Mouse (Mus musculus) bone marrow macrophage, adult 2 months (primary cell): Measurements from ENCODE around the gene Gm26741. TPM values are rescaled to one million over a fixed set of nuclear protein-coding genes. Genes with fewer than 3 reads are reported as not detected.

Source experiments
- H3K27ac ChIP-seq: 2 replicates; pipeline ENCODE4 v1.5.1; 2012; ENCODE audit warnings: low read depth, low read length; ENCODE audit not compliant: insufficient read depth
- H3K4me1 ChIP-seq: 2 replicates; pipeline ENCODE4 v1.6.1; 2012; ENCODE audit warnings: low read length; ENCODE audit not compliant: control insufficient read depth, insufficient read depth
- H3K4me3 ChIP-seq: 2 replicates; pipeline ENCODE4 v1.5.1; 2012; ENCODE audit warnings: mild to moderate bottlenecking, low read length, moderate library complexity; ENCODE audit not compliant: insufficient read depth
- CTCF ChIP-seq: IDR thresholded peaks from 2 replicates; pipeline ENCODE4 v1.5.1; 2012; ENCODE audit warnings: low read depth, mild to moderate bottlenecking, low read length, moderate library complexity
- POLR2A ChIP-seq: IDR thresholded peaks from 2 replicates; pipeline ENCODE4 v1.6.1; 2012; ENCODE audit warnings: mild to moderate bottlenecking, low read depth, low read length, borderline replicate concordance
- polyA plus RNA-seq: library from polyadenylated mRNA; stranded (reverse); fragments of >200 nt; gene quantifications from 2 replicates; pipeline ENCODE4 v1.2.4, GENCODE M21; 2012; ENCODE audit not compliant: missing spikeins, insufficient read depth, insufficient read length

The Gm26741 gene
- polyA plus RNA-seq, 1 experiment: not detected

- no peak overlapping the region for H3K4me3 ChIP-seq
- peaks cover 10% of the 10 kb centered on the region for H3K4me1 ChIP-seq
- no peak overlapping the region for H3K27ac ChIP-seq
- TF ChIP-seq POLR2A (no peak), CTCF (no peak)
Measured at GRCm38 (mm10) chr10:52373834-52374233, 15.3 kb downstream of the Gm26741 start.

GRCm38 (mm10) chr10:52374651-52375050, 16.1 kb downstream of the Gm26741 start:
- H3K4me3 ChIP-seq: no peak overlapping the region
- H3K4me1 ChIP-seq: peaks cover 10% of the 10 kb centered on the region
- no peak for TF ChIP-seq POLR2A
- no peak for TF ChIP-seq CTCF
- no peak overlapping the region for H3K27ac ChIP-seq

DNA sequence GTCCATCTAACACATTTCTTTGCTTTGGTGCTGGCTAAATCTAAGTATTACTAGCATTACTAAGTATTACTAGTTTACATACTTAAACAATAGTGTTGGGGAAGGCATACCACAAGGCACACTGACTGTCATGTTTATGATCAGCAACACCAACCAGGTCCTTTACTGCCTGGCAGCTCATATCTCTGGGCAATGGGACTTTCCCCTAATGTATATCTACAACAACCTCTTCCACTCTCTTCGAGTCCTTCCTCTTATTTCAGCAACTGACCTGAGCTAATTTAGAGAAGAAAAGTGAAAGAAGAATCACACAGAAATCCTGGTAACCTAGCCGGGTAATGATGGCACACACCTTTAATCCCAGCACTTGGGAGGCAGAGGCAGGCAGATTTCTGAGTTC, 17.9 kb downstream of the Gm26741 start:
- H3K4me1 ChIP-seq: peaks cover 10% of the 10 kb centered on the region
- TF ChIP-seq POLR2A: no peak
- TF ChIP-seq CTCF: no peak
- no peak overlapping the region for H3K4me3 ChIP-seq
- no peak overlapping the region for H3K27ac ChIP-seq

- Histone ChIP-seq H3K27ac (no peak overlapping the region), H3K4me3 (no peak overlapping the region), H3K4me1 (peaks cover 11% of the 10 kb centered on the region)
- no peak for TF ChIP-seq CTCF
- TF ChIP-seq POLR2A: no peak
Measured at GRCm38 (mm10) chr10:52377813-52378212, 19.2 kb downstream of the Gm26741 start.

- Histone ChIP-seq H3K27ac (peak overlapping the region; percentile 25; the same call in 1 of the 2 replicates), H3K4me1 (peaks cover 11% of the 10 kb centered on the region), H3K4me3 (peak overlapping the region; percentile 64)
- TF ChIP-seq POLR2A: no peak
- no peak for TF ChIP-seq CTCF
Measured at GRCm38 (mm10) chr10:52381321-52381801, 22.8 kb downstream of the Gm26741 start.

- no peak for TF ChIP-seq CTCF
- peaks cover 10% of the 10 kb centered on the region for H3K4me1 ChIP-seq
Measured at GRCm38 (mm10) chr10:52381845-52382591, 23.5 kb downstream of the Gm26741 start, which contains the start of gene Gopc. Gopc (minus strand) TSS chr10:52382124.

DNA sequence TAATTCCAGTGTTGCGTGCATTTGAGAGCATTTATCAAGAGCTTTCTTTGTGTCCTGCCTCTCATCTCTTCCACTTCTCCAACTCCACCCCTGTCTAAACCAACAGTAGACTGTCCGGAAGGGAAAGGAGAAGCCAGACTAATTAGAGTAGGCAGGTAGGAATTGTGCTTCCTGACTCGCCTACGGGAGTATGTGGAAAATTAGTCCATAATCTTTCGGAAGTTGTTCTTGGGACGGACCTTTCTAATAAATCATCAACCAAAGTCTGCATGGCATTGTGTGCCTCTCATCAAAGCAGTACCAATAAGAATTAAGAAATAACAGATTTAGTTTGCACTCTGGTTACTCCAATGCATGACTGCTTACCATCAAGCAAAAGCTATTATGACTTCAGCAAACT, 24.5 kb downstream of the Gm26741 start:
- Histone ChIP-seq H3K4me3 (peak overlapping the region; percentile 79), H3K27ac (no peak overlapping the region), H3K4me1 (peaks cover 8% of the 10 kb centered on the region)
- TF ChIP-seq POLR2A (no peak), CTCF (no peak)

More at GRCm38 (mm10) chr10:52381845-52382591, 23.5 kb downstream of the Gm26741 start, which contains the start of gene Gopc:
- Histone ChIP-seq H3K27ac (peak within 1 kb of the TSS; percentile 92), H3K4me3 (peak within 1 kb of the TSS; percentile 79)

- H3K27ac ChIP-seq: no peak overlapping the region
- no peak for TF ChIP-seq CTCF
- H3K4me3 ChIP-seq: no peak overlapping the region
- H3K4me1 ChIP-seq: peaks cover 6% of the 10 kb centered on the region
Measured at GRCm38 (mm10) chr10:52383522-52383921, 25.0 kb downstream of the Gm26741 start.

DNA sequence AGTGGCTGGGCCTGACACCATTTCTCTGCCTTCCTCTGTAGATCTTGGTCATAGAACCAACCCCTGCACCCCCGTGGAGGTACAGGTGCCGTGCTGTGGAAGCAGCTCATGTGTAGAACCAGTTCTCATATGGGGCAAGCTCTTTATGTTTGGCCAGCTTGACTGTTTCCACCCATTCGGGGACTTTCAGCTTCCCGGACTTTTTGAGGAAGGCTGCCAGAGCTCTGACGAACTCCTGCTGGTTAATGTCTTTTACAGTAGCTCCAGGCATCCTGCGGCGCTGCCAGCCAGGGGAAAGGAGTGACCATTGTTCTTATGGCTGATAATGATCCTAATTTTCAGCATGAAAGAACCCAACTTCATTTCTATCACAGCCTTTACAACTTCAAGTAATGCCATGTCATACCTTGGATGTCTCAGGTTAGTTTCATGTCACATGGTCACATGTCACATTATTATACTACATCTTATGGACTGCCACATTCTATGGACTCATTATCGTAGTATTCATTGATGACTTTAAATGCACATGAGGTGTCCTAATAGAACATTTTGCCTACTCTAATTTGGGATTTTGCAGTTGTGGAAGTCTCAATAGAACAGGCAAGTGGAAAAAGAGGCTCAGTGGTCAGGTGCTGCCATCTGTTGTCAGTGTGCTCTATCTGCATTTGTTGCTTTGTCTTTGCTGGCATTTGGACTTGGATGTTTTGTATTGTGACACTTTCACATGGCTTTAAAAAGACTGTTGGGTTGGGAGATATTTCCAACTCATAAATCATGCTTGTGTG, 26.4 kb downstream of the Gm26741 start:
- Histone ChIP-seq H3K27ac (no peak overlapping the region), H3K4me1 (peaks cover 4% of the 10 kb centered on the region)
- TF ChIP-seq CTCF (no peak), POLR2A (no peak)

DNA sequence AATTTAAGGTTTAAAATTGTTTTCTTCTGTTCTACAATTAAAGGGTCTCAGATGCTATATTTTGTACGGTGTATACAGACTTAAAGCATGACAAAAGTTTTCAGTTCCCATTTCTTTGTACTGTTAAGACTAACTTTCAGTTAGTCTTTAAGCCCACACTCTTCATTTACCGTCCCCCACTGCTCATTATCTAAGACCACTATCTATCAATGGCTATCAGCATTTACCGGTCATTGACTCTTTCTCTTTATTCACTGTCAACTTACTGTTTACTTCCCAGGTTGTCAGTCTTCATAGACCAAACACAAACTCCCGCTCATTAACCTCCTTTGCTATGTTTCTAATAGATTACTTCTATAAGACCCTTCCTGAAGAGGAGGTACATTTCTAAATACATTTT, 28.6 kb downstream of the Gm26741 start:
- TF ChIP-seq CTCF: no peak
- no peak for TF ChIP-seq POLR2A
- Histone ChIP-seq H3K4me3 (no peak overlapping the region), H3K27ac (no peak overlapping the region), H3K4me1 (peaks cover 4% of the 10 kb centered on the region)

More for the DNA sequence above, 26.4 kb downstream of the Gm26741 start:
- no peak overlapping the region for H3K4me3 ChIP-seq

DNA sequence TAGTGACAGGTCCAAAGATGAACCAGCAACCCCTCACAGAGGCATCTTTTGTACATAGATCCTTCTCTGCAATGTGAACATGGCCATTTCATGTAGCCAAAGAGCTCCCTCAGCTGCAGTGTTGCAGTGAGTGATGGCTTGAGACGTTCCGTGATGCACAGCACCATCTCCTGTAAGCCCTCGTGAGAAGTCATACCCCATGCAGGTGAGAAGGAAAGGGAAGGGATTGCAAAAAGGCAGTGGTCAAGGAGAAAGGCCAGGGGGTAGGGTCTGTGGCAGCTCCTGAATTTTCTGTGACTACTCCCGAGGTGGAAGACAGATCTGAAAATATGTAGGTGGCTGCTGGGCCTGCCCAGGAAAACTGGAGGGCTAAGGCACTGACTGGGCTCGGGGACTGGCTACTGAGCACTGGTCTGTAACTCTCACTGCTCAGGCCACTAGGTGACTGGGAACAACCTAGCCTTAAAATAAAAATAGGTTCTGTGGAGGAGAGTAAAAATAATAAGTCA, 30.4 kb downstream of the Gm26741 start, which contains the start of gene Nepn:
Gene Nepn, plus strand, starts transcription at position 51 of the 509 bp plus-strand sequence.
- H3K27ac ChIP-seq: no peak within 1 kb of the TSS
- H3K4me3 ChIP-seq: no peak within 1 kb of the TSS
- H3K4me1 ChIP-seq: no peaks in the 10 kb centered on the region
- TF ChIP-seq CTCF (no peak), POLR2A (no peak)
